Mouse (Mus musculus) kidney, postnatal 25 days (tissue): ENCODE measurements around the gene Tspan1.
A peak's percentile ranks its signal among the peaks of the same experiment; 100 is the strongest.

Source experiments
- DNase-seq, 2 experiments: peaks; one replicate each; pipeline ENCODE4 v3.0.0; 2021; ENCODE audit warnings: mixed read lengths in 2 of 2

Gene Tspan1

DNA sequence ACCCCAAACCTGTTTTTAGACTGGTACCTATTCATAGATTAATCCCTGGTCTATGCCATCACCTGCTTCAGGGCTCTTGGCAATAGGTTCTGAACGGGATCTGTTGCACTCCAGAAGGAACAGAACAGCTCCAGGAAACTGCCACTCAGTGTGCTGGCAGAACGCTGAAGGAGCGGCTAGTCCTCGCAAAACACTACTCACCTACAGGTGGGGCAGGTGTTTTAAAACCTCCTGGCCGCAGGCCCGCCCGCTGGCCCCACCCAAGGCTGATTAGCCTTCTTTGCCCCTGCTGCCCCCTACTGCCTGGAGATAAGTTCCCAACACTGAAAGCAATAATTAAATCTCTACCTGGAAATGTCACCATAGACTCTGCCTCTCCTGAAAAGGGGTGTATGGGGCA is at the start of gene Tspan1:
TSS of gene Tspan1 (minus strand) at position 198 of the 400 bp plus-strand sequence.
- DNase-seq: peak; percentile 77 to 83

DNA sequence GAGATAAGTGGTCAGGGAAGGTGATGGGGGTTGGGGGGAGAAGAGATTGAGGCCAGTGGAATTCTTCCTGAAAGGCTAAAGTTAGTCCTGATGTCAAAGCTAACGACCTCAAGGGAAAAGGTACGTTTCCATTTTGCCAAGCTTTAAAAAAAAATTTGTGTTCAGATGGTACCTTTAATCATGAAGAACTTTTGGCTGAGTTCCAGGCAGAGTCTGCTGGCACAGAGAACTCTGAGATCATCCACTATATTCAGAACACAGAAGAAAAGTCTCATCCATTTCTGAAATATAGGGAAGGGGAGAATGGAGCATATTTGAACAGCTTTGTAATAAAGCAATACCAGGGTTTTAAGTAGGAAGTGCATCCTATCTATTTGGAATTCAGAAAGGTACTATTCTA is 49.6 kb upstream of the Tspan1 start:
- DNase-seq: peak in 1 of 2 experiments; percentile 31

DNA sequence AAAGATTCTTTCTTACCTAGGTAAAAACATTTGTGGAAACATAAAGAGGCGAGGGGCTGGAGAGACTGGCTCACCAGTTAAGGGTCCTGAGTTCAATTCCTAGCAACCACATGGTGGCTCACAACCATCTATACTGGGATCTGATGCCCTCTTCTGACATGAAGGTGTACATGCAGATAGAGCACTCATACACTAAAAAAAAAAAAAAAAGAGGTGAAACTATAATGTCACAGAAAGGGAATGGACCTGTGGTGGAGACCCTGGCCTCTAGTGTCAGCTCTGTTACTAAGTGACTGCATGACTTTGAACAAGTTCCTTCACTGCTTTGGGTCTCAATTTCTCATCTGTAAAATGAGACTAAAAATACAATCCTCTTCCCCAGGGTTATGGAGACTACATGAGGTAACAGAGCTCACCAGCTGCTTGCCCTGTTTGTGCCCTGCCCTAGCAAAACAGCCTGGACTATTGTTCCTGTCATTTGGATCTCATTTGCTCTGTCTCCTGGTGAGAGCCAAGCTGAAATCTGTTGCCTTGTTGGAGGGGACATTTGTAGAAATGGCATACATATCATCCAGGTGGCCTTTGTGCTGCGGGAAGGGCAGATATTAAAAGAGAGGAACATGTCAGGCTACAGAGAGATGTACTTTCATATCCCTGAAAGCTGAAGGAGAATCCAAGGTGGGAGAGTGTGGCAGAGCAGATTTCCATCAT is 48.6 kb upstream of the Tspan1 start:
- no peak for DNase-seq

DNA sequence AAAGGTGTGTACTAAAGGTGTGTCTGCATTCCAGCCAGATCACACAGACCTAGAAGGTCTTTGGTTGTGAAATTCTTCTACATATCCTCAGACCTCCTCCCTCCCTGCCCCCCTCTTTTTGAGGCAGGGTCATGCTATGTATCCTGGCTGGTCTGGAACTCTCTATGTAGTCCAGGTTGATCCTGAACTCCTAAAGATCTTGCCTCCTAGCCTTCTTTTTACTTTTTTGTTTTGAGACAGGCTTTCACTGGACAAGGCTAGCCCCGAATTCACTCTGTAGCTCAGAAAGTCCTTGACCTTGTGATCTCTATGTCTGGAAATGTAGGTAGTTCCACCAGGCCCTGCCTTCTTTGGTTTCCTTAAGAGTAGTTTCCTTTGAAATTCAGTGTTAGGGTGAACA is 41.5 kb upstream of the Tspan1 start:
- DNase-seq: no peak

DNA sequence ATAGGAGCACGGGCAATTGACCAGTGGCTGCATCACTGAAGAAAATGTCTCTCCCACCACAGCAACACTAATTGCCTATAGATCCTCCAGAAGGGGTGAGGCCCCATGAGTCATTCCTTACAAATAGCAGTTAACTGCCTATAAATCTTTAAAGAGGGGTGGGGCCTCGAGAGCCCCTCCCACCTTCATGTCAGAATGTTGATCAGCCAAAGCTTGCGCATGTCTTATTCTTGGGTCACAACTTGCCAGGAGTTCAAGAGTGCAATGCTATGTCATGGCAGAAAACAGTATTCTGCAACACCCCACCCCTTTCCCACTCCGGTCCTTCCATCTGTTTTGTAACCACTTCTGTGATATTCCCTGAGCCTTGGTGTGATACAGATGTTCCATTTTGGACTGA is 39.1 kb upstream of the Tspan1 start:
- DNase-seq: no peak

DNA sequence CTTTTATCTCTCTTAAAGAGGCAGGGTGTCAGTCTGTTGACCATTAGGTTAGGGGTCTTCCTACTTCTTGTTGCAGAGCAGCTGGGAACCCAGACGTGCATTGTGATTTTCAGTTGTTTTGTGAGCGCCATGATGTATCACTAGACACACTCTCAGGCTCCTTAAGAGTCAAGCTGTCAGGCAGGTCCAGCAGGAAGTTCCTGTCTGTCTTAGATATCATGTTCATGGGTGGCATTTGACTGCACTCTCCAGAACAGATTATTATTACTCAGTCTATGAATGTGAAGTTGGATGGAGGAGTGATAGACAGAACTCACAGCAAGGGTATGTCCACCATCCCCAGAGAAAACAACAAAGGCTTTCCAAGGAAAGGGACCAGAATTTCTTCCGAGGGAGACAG is 37.0 kb upstream of the Tspan1 start:
- no peak for DNase-seq

DNA sequence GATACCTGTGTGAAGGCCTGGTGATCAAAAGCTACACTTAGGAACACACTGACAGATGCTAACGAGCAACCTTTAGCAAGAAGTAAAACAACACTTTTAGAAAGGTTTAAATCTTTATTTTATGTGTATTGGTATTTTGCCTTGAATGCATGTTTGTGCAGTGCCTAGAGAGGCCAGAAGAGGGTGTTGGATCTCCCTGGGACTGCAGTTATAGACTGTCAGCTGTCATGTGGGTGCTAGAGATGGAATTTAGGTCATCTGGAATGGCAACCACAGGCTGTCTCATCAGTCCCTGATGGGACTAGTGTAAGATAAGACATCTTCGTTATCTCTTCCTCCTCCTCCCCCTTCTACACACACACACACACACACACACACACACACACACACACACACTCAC is 31.0 kb upstream of the Tspan1 start:
- DNase-seq: no peak

DNA sequence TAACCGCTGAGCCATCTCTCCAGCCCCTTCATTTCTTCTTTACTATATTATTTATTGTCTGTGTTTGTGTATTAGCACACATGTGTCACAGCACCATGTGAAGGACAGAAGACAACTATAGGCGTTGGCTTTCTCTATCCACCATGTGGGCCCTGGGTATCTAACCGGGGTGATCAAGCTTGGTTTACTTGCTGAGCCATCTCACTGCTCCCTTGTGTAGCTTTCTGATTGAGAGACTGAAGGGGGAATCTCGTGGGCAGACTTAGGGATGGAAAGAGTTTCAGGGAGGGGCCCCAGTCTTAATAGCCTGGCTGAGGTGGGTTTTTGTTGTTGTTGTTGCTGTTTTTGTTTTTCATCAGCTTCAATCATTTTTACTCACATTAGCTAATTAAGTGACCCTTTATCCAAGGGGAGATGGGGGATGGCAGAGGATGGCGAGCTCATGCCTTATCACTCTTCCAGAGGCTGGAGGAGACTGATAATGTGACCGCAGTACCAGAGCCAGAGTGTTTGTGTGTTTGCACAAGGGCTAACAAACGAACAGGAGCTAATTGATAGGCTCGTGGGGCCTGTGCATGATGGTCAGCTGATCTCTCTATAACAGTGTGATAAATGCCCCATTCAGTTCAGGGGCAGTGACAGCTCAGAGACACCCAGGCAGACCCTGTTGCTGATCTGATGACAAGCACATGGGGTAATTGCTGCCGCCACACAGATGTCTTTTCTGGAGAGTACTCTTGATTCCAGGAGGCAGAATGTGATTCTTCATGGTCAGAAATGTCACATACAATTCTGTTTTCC is 26.4 kb upstream of the Tspan1 start:
- DNase-seq: no peak

DNA sequence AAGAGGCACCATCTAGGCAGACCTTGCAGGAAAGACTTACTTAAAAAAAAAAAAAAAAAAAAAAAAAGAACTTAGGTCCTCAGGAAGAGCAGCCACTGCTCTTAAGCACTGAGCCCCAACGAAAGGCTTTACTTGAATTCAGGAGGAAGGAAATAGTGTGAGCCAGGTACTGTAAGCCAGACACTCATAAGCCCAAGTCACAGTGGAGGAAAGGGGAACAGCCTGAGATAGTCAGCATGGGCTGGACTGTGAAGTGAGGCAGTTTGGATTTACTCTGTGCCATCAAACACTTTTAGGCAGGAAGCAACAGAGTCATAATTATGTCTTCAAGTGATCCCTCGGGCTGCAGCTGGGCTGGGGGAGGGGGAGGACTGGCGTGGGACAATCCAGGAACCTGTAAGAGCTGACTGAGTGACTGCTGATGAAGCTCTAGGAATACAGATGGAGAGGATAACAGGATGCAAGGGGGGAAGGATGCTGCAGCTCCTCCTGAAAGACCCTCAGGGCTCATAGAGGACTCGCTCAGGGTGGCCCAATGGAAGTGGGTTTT is 25.0 kb upstream of the Tspan1 start:
- peak; percentile 18 to 48 for DNase-seq

DNA sequence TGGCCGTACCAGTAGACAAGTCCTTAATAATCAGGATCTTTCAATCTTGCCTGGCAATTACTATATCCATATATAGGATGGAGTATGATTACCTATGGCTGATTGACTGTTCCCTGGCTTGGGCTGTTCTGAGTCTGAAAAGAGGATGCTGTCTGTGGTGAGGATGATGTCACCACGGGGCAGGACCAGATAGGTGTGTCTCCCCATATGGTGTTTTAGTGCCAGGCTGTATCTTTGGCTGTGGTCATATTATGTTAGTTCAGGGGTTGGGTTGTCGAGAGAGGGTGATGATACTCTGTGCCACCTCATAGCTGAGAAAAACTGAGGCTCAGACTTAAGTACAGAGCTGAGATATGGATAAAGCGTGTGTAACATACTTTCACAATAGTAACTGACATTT is 17.7 kb upstream of the Tspan1 start:
- no peak for DNase-seq

DNA sequence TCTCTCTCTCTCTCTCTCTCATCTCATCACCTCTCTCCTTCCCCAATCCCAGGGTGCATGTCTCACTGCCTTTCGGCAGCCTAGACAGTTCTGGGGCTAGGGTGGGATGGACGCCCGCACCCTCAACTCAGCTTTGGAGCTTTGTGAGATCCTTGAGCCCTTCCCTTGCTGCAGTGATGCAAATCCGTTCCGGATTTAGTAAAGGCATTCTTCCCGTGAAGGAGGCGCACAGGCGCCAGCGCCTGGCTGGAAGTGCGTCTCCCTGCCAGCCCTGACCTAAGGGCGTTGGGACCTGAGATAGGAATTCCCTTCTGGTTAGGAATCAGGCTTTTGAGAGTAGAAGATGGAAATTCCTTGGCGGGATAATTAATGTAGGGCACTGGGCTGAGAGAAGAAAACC is 15.3 kb upstream of the Tspan1 start:
- DNase-seq: peak; percentile 38 to 62

DNA sequence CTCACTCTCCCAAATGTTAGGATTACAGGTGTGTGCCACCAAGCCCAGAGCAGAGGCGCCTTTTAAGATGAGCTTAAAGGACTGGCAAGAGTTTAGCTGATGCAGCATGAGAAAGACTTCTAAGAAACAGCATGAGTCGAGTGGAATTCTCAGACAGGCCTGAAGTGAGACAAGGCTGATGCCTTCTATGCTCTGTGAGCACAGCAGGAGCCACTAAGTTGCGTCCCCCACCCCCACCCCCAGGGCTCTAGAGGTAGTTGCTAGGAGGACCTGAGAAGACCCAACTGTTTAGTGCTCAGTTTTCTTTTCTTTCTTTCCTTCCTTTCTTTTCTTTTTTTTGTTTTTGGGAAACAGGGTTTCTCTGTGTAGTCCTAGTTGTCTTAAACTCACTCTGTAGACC is 14.7 kb upstream of the Tspan1 start:
- DNase-seq: no peak

DNA sequence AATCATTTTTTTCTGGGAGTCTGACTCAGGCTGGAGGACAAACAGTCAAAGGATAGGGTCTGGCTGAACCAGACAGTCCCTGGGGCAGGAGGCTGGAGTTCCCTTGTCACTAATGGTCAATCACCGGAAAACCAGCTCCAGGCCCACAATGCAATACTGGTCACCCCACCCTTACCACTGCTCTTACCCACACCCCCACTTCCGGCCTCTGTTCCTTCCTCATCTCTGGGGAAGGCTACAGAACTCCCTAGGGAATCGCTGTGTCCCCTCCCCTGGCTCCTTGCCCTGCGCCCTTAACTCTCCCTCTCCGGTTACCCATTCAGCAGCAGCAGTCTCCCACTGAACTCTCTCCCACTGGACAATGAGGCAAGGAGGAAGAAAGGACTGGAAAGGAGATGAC is 9.7 kb upstream of the Tspan1 start:
- DNase-seq: peak; percentile 90 to 92

DNA sequence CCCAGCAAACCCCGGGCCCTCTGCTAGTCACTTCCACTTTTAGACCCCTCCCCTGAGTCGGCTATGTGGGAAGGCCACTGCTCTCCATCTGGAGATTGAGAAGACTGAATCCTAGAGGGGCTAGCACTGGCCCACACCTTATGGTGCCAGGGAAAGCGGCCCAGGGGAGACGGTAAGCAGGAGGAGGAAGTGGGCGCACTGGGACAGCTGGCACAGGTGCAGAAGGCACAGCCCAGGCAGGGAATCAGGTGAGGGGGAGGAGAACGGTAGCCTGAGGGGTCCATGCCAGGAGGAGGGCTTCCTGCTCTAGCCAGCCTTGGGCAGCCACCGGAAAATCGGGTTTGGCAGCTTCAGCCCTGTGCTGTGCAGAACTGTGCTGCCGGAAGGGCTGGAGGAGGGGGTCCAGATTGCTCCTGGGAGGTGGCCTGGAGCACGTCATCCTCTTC is 9.2 kb upstream of the Tspan1 start:
- peak; percentile 83 to 95 for DNase-seq

DNA sequence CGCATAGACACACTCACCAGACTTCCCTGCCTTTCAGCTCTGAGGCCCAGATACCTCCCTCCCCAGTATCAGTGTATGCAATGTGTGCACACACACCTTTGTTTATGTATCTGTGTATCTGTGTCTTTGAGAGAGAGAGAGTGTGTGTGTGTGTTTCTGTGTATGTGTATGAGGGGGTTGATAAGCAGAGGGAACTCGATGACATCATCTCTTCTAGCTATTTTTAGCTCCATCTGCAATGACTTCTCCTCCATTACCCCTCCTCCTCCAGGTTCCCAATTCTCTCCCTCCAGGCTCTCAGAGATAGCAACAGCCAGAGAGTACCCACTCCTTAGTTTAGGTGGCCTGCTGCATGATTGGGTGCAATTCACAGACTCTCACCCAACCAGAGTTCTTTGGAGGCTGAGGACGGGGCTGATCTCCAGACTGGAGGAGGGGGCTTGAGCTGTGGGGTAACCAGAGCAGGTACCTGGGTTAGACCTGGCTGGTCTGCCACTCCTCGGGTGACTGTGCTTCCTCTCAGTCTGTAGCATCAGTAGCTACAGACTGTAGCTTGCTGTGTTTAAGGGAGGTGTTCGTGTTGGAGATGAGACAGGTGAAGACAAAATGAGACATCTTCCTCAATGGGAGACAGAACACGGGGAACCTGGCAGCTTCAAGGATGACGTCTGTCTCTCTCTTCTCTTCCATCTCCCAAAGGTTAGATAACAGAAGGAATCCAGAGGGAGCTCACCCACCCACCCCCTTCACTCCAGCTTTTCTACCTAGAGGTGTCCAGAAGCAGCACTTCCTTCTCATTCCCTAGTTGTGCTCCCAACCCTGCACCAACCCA is 8.5 kb upstream of the Tspan1 start:
- DNase-seq: no peak

DNA sequence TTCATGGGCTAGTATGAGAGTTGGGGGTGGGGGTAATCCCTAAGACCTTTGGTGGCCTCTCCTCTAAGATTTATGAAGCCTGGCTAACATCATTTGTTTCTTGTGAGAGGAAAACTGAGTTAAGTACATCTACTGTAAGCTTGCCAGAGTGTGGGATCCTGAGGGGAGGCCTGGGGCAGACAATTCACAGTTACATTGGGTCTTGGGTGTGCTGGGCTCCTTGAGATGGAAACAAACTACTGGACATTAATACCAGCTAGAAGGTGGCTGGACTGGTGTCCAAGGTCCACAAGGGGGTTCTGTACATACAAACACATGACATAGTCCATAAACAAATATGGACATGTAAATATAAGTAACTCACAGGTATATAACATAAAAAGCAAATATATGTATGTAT is 7.7 kb upstream of the Tspan1 start:
- no peak for DNase-seq

DNA sequence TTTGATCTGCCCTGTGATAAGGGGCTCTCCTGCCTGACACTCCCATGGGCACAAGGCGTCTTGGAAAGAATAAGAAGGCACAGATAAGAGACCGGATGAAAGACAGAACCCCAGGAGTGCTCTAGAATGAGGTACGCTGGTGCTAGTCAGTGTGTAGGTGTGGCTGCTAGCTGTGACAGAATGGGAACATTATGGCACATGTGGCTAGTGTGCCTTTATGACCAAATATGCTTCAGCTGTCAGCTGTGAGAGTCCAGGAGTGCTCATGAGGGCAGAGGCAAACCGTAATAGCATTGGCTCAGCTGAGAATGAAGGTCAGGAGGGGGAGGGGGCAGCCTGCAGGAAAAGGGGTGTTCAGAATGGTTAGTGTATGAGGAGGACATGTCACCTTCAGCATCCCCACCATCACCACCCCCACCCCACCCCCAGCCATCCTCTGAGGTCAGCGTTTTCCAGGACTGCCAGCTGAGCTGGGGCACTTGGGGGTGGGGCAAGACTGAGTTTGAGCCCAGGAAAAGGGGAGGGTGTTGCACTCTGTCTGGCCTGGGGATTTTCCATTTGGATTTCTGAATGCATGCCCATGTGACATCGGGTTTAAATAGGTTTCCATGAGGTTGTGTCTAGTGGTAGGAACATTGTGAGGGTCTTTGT is 7.2 kb upstream of the Tspan1 start:
- DNase-seq: peak; percentile 70 to 87

DNA sequence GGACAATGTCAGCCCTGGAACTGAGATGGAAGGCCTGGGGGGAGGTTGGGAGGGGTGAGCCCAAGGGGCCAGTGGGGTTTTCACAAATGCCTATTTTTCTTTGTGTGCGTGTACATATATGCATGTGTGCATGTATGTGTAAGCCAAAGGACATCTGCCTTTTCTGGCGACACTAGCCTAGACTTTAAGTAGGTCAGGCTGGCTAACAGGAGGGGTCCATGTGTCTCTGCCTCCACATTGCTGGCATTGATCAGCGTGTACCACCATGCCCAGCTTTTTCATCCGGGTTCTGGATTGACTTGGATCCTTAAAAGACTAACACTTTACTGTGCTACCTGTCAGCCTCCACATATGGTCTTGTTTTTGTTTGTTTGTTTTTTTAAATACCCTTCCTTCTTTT is 6.4 kb upstream of the Tspan1 start:
- no peak for DNase-seq

DNA sequence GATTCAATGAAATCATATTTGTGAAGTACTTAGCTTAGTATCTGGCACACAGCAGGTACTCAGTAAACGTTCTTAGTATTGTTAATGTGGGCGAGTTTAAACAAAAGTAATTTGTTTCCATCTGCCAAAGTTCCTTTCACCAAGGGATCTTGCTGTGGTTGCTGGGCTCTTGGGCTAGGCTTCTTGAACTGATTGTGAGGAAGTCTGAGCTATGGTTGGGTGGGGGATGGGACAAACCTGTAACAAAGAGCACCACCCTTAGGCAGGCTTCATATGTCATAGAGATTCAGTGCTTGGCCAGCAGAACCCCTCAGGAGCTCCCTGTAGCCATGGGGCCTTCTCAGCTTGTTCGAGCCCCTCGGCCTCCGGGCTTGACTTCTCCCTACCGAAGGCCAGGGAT is 5.7 kb upstream of the Tspan1 start, which contains the start of the genes 1700042G07Rik and Gm49337:
TSS of gene 1700042G07Rik (plus strand) at position 301 of the 400 bp plus-strand sequence.
TSS of gene Gm49337 (plus strand) at position 313 of the 400 bp plus-strand sequence.
- no peak for DNase-seq

DNA sequence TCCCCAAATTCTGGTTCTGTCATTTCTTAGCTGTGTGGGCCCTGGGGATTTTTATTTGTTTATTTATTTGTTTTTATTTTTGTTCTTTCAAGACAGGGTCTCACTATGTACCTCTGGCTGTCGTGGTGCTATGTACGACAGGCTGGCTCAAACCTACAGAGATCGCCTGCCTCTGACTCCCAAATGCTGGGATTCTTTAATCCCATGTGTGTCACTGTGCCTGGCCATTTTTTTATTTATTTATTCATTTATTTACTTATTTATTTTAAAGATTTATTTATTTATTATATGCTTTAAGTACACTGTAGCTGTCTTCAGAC is 1.9 kb upstream of the Tspan1 start:
- no peak for DNase-seq

DNA sequence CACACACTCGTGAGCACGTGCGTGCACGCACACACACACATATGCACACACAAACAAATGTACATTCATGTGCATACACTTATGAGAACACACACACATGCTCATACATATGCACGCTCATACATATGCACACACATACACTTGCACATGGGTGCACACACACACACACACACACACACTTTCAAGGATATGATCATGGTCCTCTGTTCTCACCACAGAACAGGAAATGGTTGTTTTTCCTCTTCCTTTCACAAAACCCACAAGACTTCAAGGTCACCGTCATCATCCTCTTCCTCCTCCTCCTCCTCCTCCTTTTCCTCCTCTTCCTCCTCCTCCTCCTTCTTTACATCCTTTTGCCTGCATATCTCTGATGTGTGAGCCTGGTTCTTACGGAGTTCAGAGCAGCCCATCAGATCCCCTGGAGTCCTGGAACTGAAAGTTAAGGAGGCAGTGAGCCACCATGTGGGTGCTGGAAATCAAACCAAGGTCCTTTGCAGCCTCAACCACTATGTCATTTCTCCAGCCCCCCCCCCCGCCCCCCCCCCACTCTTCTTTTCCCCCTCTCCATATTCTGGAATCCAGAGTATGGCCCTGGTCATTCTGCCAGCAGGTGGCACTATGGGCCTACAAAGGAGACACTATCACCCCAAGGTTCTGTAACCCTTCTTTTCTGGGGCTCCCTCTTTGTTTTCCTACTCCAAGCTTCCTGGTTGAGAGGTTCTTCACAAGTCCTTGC is 1.4 kb upstream of the Tspan1 start:
- peak; percentile 82 to 93 for DNase-seq
